Mouse (Mus musculus): ENCODE measurements around the gene Dnajb12. TPM values are rescaled to one million over a fixed set of nuclear protein-coding genes. Genes with fewer than 3 reads are reported as not detected.

The Dnajb12 gene
- polyA plus RNA-seq, 1 experiment from 2014 or later, result 23.8 TPM

- H3K4me2 ChIP-seq (replicated peaks), result peak overlapping the region; percentile 32
- H3K9ac ChIP-seq, result peak overlapping the region; percentile 49
- H3K9me3 ChIP-seq (replicated peaks), result no peaks in the 10 kb centered on the region
- H3K4me3 ChIP-seq, result no peak overlapping the region
- ATAC-seq (ENCODE audit: low FRiP score), result peak; percentile 91
- H3K36me3 ChIP-seq, result peaks cover 18% of the 10 kb centered on the region
- 4% methylated on average over 21 of the region's 21 CpGs for WGBS
- no peaks in the 10 kb centered on the region for H3K27me3 ChIP-seq
- peaks cover 87% of the 10 kb centered on the region for H3K4me1 ChIP-seq
- H3K27ac ChIP-seq, result peak overlapping the region; percentile 99
Measured at GRCm38 (mm10) chr10:59899341-59900173, 20.2 kb downstream of the Dnajb12 start.

DNA sequence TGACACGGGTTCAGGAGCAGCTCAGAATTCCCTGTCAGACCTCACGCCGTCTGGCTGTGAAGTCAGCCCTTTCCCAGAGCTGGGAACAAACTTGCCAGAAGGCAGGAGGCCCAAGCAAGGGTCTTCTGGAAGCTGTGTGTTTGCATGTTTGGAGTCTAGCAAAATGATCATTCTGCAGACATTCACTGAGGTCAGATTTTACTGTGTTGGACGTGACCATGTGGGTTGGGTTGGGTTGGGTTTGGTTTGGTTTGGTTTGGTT, 20.7 kb downstream of the Dnajb12 start:
- ATAC-seq (ENCODE audit: low FRiP score), result no peak
- Histone ChIP-seq H3K4me2 (replicated peaks) (peak overlapping the region; percentile 32), H3K4me3 (no peak overlapping the region), H3K27me3 (no peaks in the 10 kb centered on the region), H3K9me3 (replicated peaks) (no peaks in the 10 kb centered on the region), H3K36me3 (peaks cover 14% of the 10 kb centered on the region), H3K27ac (peak overlapping the region; percentile 99), H3K4me1 (peaks cover 82% of the 10 kb centered on the region), H3K9ac (no peak overlapping the region)
- WGBS, result 26% methylated on average over 4 of the region's 4 CpGs

DNA sequence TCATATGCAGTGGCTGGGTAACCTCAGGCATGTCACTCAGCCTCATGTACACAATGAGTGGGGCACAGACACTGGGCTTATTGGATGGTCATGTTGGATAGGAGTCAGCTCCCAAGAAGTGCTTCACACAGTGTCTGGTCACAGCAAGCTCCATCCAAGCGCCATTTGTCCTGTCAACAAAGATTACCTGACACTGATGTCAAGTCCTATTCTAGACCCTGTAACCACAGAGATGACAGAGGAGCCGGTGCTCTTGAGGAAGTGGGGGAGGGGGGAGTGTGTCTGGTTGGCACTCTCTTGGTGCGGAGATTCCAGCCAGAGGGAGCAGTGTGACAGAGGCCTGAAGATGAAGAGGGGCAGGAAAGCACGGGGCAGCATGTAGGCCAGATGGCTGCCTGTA, 21.6 kb downstream of the Dnajb12 start:
- no peak overlapping the region for H3K9ac ChIP-seq
- H3K36me3 ChIP-seq, result peaks cover 6% of the 10 kb centered on the region; the same call in 1 of the 2 replicates
- no peak overlapping the region for H3K4me3 ChIP-seq
- H3K27ac ChIP-seq, result peak overlapping the region; percentile 99
- ATAC-seq (ENCODE audit: low FRiP score), result no peak
- H3K27me3 ChIP-seq, result no peaks in the 10 kb centered on the region
- peaks cover 78% of the 10 kb centered on the region for H3K4me1 ChIP-seq
- 43% methylated on average over 4 of the region's 4 CpGs for WGBS
- H3K9me3 ChIP-seq (replicated peaks), result no peaks in the 10 kb centered on the region
- no peak overlapping the region for H3K4me2 ChIP-seq (replicated peaks)

- Histone ChIP-seq H3K27ac (peak overlapping the region; percentile 99), H3K9me3 (replicated peaks) (no peaks in the 10 kb centered on the region), H3K4me2 (replicated peaks) (no peak overlapping the region), H3K9ac (no peak overlapping the region), H3K36me3 (0 out of 2 replicates have a peak, but pooled peaks cover 1% of the 10 kb centered on the region), H3K4me3 (no peak overlapping the region), H3K4me1 (peaks cover 74% of the 10 kb centered on the region), H3K27me3 (no peaks in the 10 kb centered on the region)
- no peak for ATAC-seq (ENCODE audit: low FRiP score)
- WGBS, result 100% methylated on average over 1 of the region's 1 CpGs
Measured at GRCm38 (mm10) chr10:59901463-59901862, 22.1 kb downstream of the Dnajb12 start.

DNA sequence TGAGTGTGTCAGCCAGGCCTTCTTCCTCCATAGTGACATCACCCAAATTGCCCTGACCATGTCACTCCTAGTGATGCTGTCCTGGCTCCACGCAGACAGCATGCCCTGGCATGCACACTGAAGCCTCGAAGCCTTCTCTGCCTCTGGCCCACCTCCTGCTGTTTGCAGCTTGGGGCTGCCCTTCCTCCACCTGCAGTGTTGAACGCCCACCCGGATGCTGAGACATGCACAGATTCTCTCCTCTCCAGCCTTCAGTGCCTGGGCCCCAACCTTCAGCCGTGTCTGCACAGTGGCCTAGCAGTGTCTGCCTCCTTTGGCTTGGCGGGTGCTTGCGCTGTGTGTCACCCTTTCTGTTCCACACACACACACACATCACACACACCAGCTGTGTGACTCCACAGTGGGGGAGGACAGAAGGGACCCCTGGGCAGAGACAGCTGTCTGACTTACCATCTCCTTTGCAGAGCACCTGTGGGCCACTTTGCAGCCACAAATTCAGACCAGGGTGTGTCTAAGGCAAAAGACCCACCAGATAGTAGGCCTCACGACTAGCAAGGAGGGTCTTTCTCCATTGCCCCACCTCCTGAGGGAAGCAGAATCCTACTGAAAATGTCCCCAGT, 22.7 kb downstream of the Dnajb12 start:
- Histone ChIP-seq H3K4me2 (replicated peaks) (no peak overlapping the region), H3K36me3 (no peaks in the 10 kb centered on the region), H3K9ac (0 out of 2 replicates have a peak overlapping the region, but pooled peaks have one; percentile 9), H3K4me1 (peaks cover 69% of the 10 kb centered on the region), H3K27ac (peak overlapping the region; percentile 99), H3K4me3 (no peak overlapping the region), H3K9me3 (replicated peaks) (no peaks in the 10 kb centered on the region), H3K27me3 (no peaks in the 10 kb centered on the region)
- 67% methylated on average over 8 of the region's 8 CpGs for WGBS
- no peak for ATAC-seq (ENCODE audit: low FRiP score)

GRCm38 (mm10) chr10:59902606-59902990, 23.2 kb downstream of the Dnajb12 start:
- Histone ChIP-seq H3K9ac (peak overlapping the region; percentile 9; the same call in 1 of the 2 replicates), H3K27me3 (no peaks in the 10 kb centered on the region), H3K36me3 (no peaks in the 10 kb centered on the region), H3K9me3 (replicated peaks) (no peaks in the 10 kb centered on the region), H3K4me1 (peaks cover 69% of the 10 kb centered on the region), H3K27ac (peak overlapping the region; percentile 99), H3K4me3 (no peak overlapping the region), H3K4me2 (replicated peaks) (no peak overlapping the region)
- ATAC-seq (ENCODE audit: low FRiP score), result no peak
- WGBS, result 62% methylated on average over 8 of the region's 8 CpGs

DNA sequence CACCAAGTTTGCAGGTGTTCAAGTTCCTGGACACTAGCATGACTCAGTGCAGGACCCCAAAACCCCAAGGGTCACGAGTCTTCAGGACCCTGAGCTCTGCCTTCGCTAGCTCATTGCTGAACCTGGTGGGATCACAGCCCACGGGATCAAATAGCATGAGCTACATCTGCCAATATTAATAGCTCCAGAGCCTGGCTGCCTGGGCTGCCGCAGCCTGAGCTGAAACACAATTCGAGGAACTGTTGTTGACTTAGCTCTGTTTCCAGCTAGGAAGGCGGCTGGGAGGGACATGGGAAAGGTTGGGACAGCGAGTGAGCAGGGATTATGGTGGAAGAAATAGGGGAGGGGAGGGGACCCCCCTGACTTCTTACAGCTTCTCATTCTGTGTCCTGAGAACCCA, 23.8 kb downstream of the Dnajb12 start:
- no peaks in the 10 kb centered on the region for H3K36me3 ChIP-seq
- H3K27ac ChIP-seq, result peak overlapping the region; percentile 99
- ATAC-seq (ENCODE audit: low FRiP score), result no peak
- no peaks in the 10 kb centered on the region for H3K9me3 ChIP-seq (replicated peaks)
- H3K9ac ChIP-seq, result 0 out of 2 replicates have a peak overlapping the region, but pooled peaks have one; percentile 42
- H3K4me1 ChIP-seq, result peaks cover 69% of the 10 kb centered on the region
- H3K27me3 ChIP-seq, result no peaks in the 10 kb centered on the region
- WGBS, result 47% methylated on average over 7 of the region's 7 CpGs
- no peak overlapping the region for H3K4me3 ChIP-seq
- H3K4me2 ChIP-seq (replicated peaks), result no peak overlapping the region

- no peaks in the 10 kb centered on the region for H3K36me3 ChIP-seq
- H3K9me3 ChIP-seq (replicated peaks), result no peaks in the 10 kb centered on the region
- no peaks in the 10 kb centered on the region for H3K27me3 ChIP-seq
- ATAC-seq (ENCODE audit: low FRiP score), result peak; percentile 15; the same call in 1 of the 2 replicates
- H3K4me3 ChIP-seq, result no peak overlapping the region
- H3K4me2 ChIP-seq (replicated peaks), result no peak overlapping the region
- peaks cover 56% of the 10 kb centered on the region for H3K4me1 ChIP-seq
- 0 out of 2 replicates have a peak overlapping the region, but pooled peaks have one; percentile 40 for H3K27ac ChIP-seq
- H3K9ac ChIP-seq, result no peak overlapping the region; the same call in 1 of the 2 replicates
- 52% methylated on average over 3 of the region's 3 CpGs for WGBS
Measured at GRCm38 (mm10) chr10:59907080-59907609, 27.8 kb downstream of the Dnajb12 start.

- H3K9ac ChIP-seq, result peak overlapping the region; percentile 24; the same call in 1 of the 2 replicates
- peaks cover 56% of the 10 kb centered on the region for H3K4me1 ChIP-seq
Measured at GRCm38 (mm10) chr10:59907695-59908299, 28.4 kb downstream of the Dnajb12 start.

DNA sequence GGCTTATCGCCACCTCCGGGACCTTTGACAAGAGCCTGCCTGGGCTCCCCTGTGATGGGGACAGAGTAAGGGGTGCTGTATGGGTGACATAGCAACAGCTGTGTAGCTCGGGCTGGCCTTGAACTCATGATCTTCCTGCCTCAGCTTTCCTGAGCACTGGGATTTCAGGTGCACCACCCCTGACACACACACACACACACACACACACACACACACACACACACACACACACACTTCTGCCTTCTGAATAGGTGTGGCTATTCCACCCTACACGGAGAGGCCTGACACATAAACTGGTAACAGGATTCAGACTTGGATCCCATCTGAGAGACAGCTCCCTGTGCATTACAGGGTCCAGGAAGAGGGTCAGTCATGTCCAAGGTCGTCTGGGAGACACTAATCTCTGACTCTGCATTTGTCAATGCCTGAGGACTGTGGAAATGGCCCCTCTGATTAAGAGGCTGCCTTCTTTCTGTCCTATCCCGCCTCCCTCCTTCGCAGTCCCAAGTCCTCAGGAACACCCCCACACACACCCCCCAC, 29.5 kb downstream of the Dnajb12 start:
- Histone ChIP-seq H3K27ac (0 out of 2 replicates have a peak overlapping the region, but pooled peaks have one; percentile 55), H3K27me3 (no peaks in the 10 kb centered on the region), H3K4me1 (peaks cover 50% of the 10 kb centered on the region), H3K36me3 (no peaks in the 10 kb centered on the region), H3K9me3 (replicated peaks) (no peaks in the 10 kb centered on the region), H3K4me3 (no peak overlapping the region), H3K9ac (no peak overlapping the region), H3K4me2 (replicated peaks) (peak overlapping the region; percentile 34; the same call in 1 of the 2 replicates)
- ATAC-seq (ENCODE audit: low FRiP score), result no peak
- 49% methylated on average over 7 of the region's 7 CpGs for WGBS

More at GRCm38 (mm10) chr10:59907695-59908299, 28.4 kb downstream of the Dnajb12 start:
- Histone ChIP-seq H3K27ac (peak overlapping the region; percentile 62), H3K36me3 (no peaks in the 10 kb centered on the region), H3K4me3 (no peak overlapping the region), H3K4me2 (replicated peaks) (no peak overlapping the region), H3K9me3 (replicated peaks) (no peaks in the 10 kb centered on the region), H3K27me3 (no peaks in the 10 kb centered on the region)
- 38% methylated on average over 7 of the region's 7 CpGs for WGBS
- peak; percentile 2; the same call in 1 of the 2 replicates for ATAC-seq (ENCODE audit: low FRiP score)

- no peak overlapping the region for H3K4me3 ChIP-seq
Measured at GRCm38 (mm10) chr10:59909357-59909847, 30.0 kb downstream of the Dnajb12 start.

More at GRCm38 (mm10) chr10:59909357-59909847, 30.0 kb downstream of the Dnajb12 start:
- no peak for ATAC-seq (ENCODE audit: low FRiP score)
- Histone ChIP-seq H3K27me3 (no peaks in the 10 kb centered on the region), H3K36me3 (no peaks in the 10 kb centered on the region), H3K4me2 (replicated peaks) (peak overlapping the region; percentile 34), H3K9ac (no peak overlapping the region), H3K9me3 (replicated peaks) (no peaks in the 10 kb centered on the region), H3K27ac (0 out of 2 replicates have a peak overlapping the region, but pooled peaks have one; percentile 55), H3K4me1 (peaks cover 49% of the 10 kb centered on the region)
- 13% methylated on average over 14 of the region's 14 CpGs for WGBS
